Mouse (Mus musculus): ENCODE results near the gene Mpv17.
A peak's percentile ranks its signal among the peaks of the same experiment; 100 is the strongest.

Gene Mpv17

GRCm38 (mm10) chr5:31154152-31154553, at the start of gene Mpv17:
TSS of gene Mpv17 (minus strand) at chr5:31154251.
- peak; percentile 91 to 93 for DNase-seq

GRCm38 (mm10) chr5:31202933-31203332, 48.9 kb upstream of the Mpv17 start:
- no peak for DNase-seq

- peak; percentile 95 to 99 for DNase-seq
Observed at GRCm38 (mm10) chr5:31201742-31202590, 47.9 kb upstream of the Mpv17 start, which contains the start of gene Zfp513. TSS of gene Zfp513 (minus strand) at chr5:31202303.

GRCm38 (mm10) chr5:31201042-31201741, 47.1 kb upstream of the Mpv17 start:
- DNase-seq, result no peak

- DNase-seq, result peak in 1 of 2 experiments; percentile 25
Observed at GRCm38 (mm10) chr5:31200327-31200768, 46.3 kb upstream of the Mpv17 start.

GRCm38 (mm10) chr5:31199893-31200292, 45.8 kb upstream of the Mpv17 start:
- peak in 1 of 2 experiments; percentile 51 for DNase-seq

GRCm38 (mm10) chr5:31199321-31199892, 45.4 kb upstream of the Mpv17 start:
- DNase-seq, result no peak

- no peak for DNase-seq
Observed at GRCm38 (mm10) chr5:31198616-31199320, 44.7 kb upstream of the Mpv17 start.

- no peak for DNase-seq
Observed at GRCm38 (mm10) chr5:31198170-31198569, 44.1 kb upstream of the Mpv17 start.

- DNase-seq, result no peak
Observed at GRCm38 (mm10) chr5:31197072-31197471, 43.0 kb upstream of the Mpv17 start.

- DNase-seq, result no peak
Observed at GRCm38 (mm10) chr5:31196207-31196606, 42.2 kb upstream of the Mpv17 start.

- DNase-seq, result no peak
Observed at GRCm38 (mm10) chr5:31195671-31196070, 41.6 kb upstream of the Mpv17 start.

GRCm38 (mm10) chr5:31194486-31195485, 40.7 kb upstream of the Mpv17 start:
- no peak for DNase-seq

- no peak for DNase-seq
Observed at GRCm38 (mm10) chr5:31193631-31194281, 39.7 kb upstream of the Mpv17 start.

GRCm38 (mm10) chr5:31192939-31193630, 39.0 kb upstream of the Mpv17 start, which contains the start of the genes Snx17 and Eif2b4:
TSS of gene Snx17 (plus strand) at chr5:31193227.
TSS of gene Eif2b4 (minus strand) at chr5:31193430.
- peak; percentile 99 to 100 for DNase-seq

- peak; percentile 82 to 86 for DNase-seq
Observed at GRCm38 (mm10) chr5:31192045-31192938, 38.2 kb upstream of the Mpv17 start.

GRCm38 (mm10) chr5:31190201-31190600, 36.1 kb upstream of the Mpv17 start:
- no peak for DNase-seq

GRCm38 (mm10) chr5:31188223-31188840, 34.3 kb upstream of the Mpv17 start:
- DNase-seq, result no peak

GRCm38 (mm10) chr5:31183678-31184077, 29.6 kb upstream of the Mpv17 start:
- DNase-seq, result no peak
